12 mouse cellular contexts compared by ENCODE assay signal in genomic region chr9:100097028-100097427, GRCm38 (mm10).
A peak's percentile ranks its signal among the peaks of the same experiment; 100 is the strongest.
DNase-seq lines count a peak whose midpoint lies in the region; ATAC-seq and TF ChIP-seq lines count a peak whose summit lies in the region.
"Had no signal": no experiment of that assay in that cellular context is flagged by ENCODE, and none has a peak within 500 bp of the region (broad histone marks: within the 10 kb centered on the region; RNA-seq: fewer than 3 reads in every experiment).

No protein-coding gene starts in this region.

- WGBS in neural tube, embryonic 11.5 days, result 21% methylated on average over 2 of the region's 2 CpGs
- WGBS in forebrain, embryonic 10.5 days, result 54% methylated on average over 2 of the region's 2 CpGs
- WGBS in hindbrain, postnatal 0 days, result 16% methylated on average over 2 of the region's 2 CpGs

- H3K4me3 ChIP-seq in neural tube, embryonic 11.5 days (ENCODE audit: low read depth, low read length), result no peak overlapping the region
- H3K4me3 ChIP-seq in forebrain, embryonic 10.5 days, result no peak overlapping the region
- H3K4me3 ChIP-seq in hindbrain, postnatal 0 days (ENCODE audit: low read length), result no peak overlapping the region
- H3K4me3 ChIP-seq: erythroblast, embryonic 14.5 days had no signal

- TF ChIP-seq CTCF in hindbrain, postnatal 0 days (IDR thresholded peaks at IDR 0.05; ENCODE audit: low read depth), result no peak

- no peak overlapping the region for H3K27ac ChIP-seq in neural tube, embryonic 11.5 days (ENCODE audit: low read depth, low read length)
- no peak overlapping the region for H3K27ac ChIP-seq in forebrain, embryonic 10.5 days
- H3K27ac ChIP-seq in hindbrain, postnatal 0 days, result no peak overlapping the region
- H3K27ac ChIP-seq: liver, embryonic 14.5 days had no signal

- no peak for DNase-seq in neural tube, embryonic 11.5 days (ENCODE audit: low spot score)
- no peak for DNase-seq in neural tube, embryonic 10.5 days (ENCODE audit: extremely low spot score, low spot score)
- DNase-seq in forebrain, embryonic 10.5 days (ENCODE audit: extremely low spot score, low spot score), result peak; percentile 52
- peak; percentile 71 for DNase-seq in hindbrain, postnatal 0 days (ENCODE audit: low spot score)
- DNase-seq in B cell, adult 2 months, result no peak
- DNase-seq in gastrocnemius, adult 8-10 months (ENCODE audit: low spot score in 2 of 2), result no peak
- DNase-seq in adrenal gland, adult 2 months, result no peak
- DNase-seq: cerebellum, adult 9-11 months; kidney, adult 11 months; kidney, postnatal 4 days had no signal

- no peaks in the 10 kb centered on the region for H3K27me3 ChIP-seq in neural tube, embryonic 11.5 days (ENCODE audit: control insufficient read depth, insufficient read depth, low read length)
- H3K27me3 ChIP-seq in forebrain, embryonic 10.5 days (ENCODE audit: poor library complexity, severe bottlenecking), result peaks cover 93% of the 10 kb centered on the region
- H3K27me3 ChIP-seq in hindbrain, postnatal 0 days (ENCODE audit: insufficient read depth, low read length), result no peaks in the 10 kb centered on the region

- peak; percentile 81 for ATAC-seq in neural tube, embryonic 11.5 days (ENCODE audit: insufficient read depth, low FRiP score, low TSS enrichment)
- ATAC-seq in hindbrain, postnatal 0 days, result peak; percentile 78

- no peaks in the 10 kb centered on the region for H3K9me3 ChIP-seq in neural tube, embryonic 11.5 days (ENCODE audit: control insufficient read depth, low read length)
- peaks cover 7% of the 10 kb centered on the region for H3K9me3 ChIP-seq in forebrain, embryonic 10.5 days
- no peaks in the 10 kb centered on the region for H3K9me3 ChIP-seq in hindbrain, postnatal 0 days (ENCODE audit: low read length)

- no peaks in the 10 kb centered on the region for H3K4me1 ChIP-seq in neural tube, embryonic 11.5 days (ENCODE audit: control insufficient read depth, insufficient read depth, low read length)
- H3K4me1 ChIP-seq in forebrain, embryonic 10.5 days, result peaks cover 38% of the 10 kb centered on the region
- H3K4me1 ChIP-seq in hindbrain, postnatal 0 days (ENCODE audit: insufficient read depth, low read length), result no peaks in the 10 kb centered on the region

- no peak overlapping the region for H3K4me2 ChIP-seq in neural tube, embryonic 11.5 days (ENCODE audit: low read depth)
- H3K4me2 ChIP-seq in hindbrain, postnatal 0 days (ENCODE audit: low read depth, low read length), result no peak overlapping the region

- H3K36me3 ChIP-seq in neural tube, embryonic 11.5 days (ENCODE audit: control insufficient read depth, insufficient read depth, low read length), result no peaks in the 10 kb centered on the region
- no peaks in the 10 kb centered on the region for H3K36me3 ChIP-seq in forebrain, embryonic 10.5 days (replicated peaks)
- no peaks in the 10 kb centered on the region for H3K36me3 ChIP-seq in hindbrain, postnatal 0 days (ENCODE audit: insufficient read depth, low read length)

- H3K9ac ChIP-seq in neural tube, embryonic 11.5 days (ENCODE audit: low read length), result no peak overlapping the region
- H3K9ac ChIP-seq in hindbrain, postnatal 0 days (replicated peaks; ENCODE audit: low read length), result no peak overlapping the region
- H3K9ac ChIP-seq: liver, embryonic 14.5 days had no signal

Comparison
In these comparisons a context has a peak if more than half of its experiments do, and no peak if none do; other contexts are left out.
1. DNase-seq: peak in forebrain, embryonic 10.5 days (single experiment) and hindbrain, postnatal 0 days (single experiment); none in neural tube, embryonic 11.5 days (single experiment), neural tube, embryonic 10.5 days (single experiment), B cell, adult 2 months (0 of 2), gastrocnemius, adult 8-10 months (0 of 2) and adrenal gland, adult 2 months (single experiment).